13 mouse cellular contexts compared by ENCODE assay signal in genomic region chr2:28836181-28836940, GRCm38 (mm10). TPM values are rescaled to one million over a fixed set of nuclear protein-coding genes. Genes with fewer than 3 reads are reported as not detected.
A peak's percentile ranks its signal among the peaks of the same experiment; 100 is the strongest.
DNase-seq lines count a peak whose midpoint lies in the region; ATAC-seq and TF ChIP-seq lines count a peak whose summit lies in the region.
"Had no signal": no experiment of that assay in that cellular context is flagged by ENCODE, and none has a peak within 500 bp of the region (broad histone marks: within the 10 kb centered on the region; RNA-seq: fewer than 3 reads in every experiment).

No protein-coding gene starts in this region.

- no peak overlapping the region for H3K9ac ChIP-seq in heart, postnatal 0 days (replicated peaks; ENCODE audit: low read depth, low read length)
- H3K9ac ChIP-seq in MEL (ENCODE audit: control insufficient read depth, low read depth, low read length, poor library complexity, severe bottlenecking) = no peak overlapping the region
- H3K9ac ChIP-seq: hindbrain, embryonic 14.5 days; liver, embryonic 13.5 days had no signal

- H3K36me3 ChIP-seq in heart, postnatal 0 days (replicated peaks; ENCODE audit: control insufficient read depth, insufficient read depth, low read length) = peaks cover 32% of the 10 kb centered on the region
- peaks cover 17 to 26% of the 10 kb centered on the region in 2 experiments for H3K36me3 ChIP-seq in MEL (ENCODE audit: control insufficient read depth in 1 of 2, insufficient read depth in 2 of 2, low read length in 2 of 2)

- TF ChIP-seq RAD21 in MEL (IDR thresholded peaks at IDR 0.05; ENCODE audit: low read depth, low read length) = no peak

- no peaks in the 10 kb centered on the region for H3K9me3 ChIP-seq in heart, postnatal 0 days (replicated peaks; ENCODE audit: control insufficient read depth, low read length)
- no peaks in the 10 kb centered on the region for H3K9me3 ChIP-seq in MEL (replicated peaks; ENCODE audit: insufficient read depth, low read length)
- H3K9me3 ChIP-seq: liver, embryonic 13.5 days; midbrain, embryonic 10.5 days had no signal

- H3K4me2 ChIP-seq in heart, postnatal 0 days (ENCODE audit: low read depth, low read length) = no peak overlapping the region
- H3K4me2 ChIP-seq: hindbrain, embryonic 14.5 days had no signal

- peaks cover 75% of the 10 kb centered on the region for H3K79me2 ChIP-seq in MEL (ENCODE audit: control insufficient read depth, insufficient read depth, low read length, poor library complexity)

- no peaks in the 10 kb centered on the region for H3K27me3 ChIP-seq in heart, postnatal 0 days (ENCODE audit: control insufficient read depth, insufficient read depth, low read length)
- no peaks in the 10 kb centered on the region for H3K27me3 ChIP-seq in MEL (ENCODE audit: control insufficient read depth in 1 of 2, insufficient read depth in 2 of 2, low read length in 2 of 2)
- H3K27me3 ChIP-seq in cerebellum, adult 2 months (ENCODE audit: control insufficient read depth, insufficient read depth, low read length) = no peaks in the 10 kb centered on the region
- H3K27me3 ChIP-seq: liver, embryonic 13.5 days had no signal

- intact Hi-C loops in heart, postnatal 36 days (cut with DNase I) = no loop called here

- TF ChIP-seq EP300 in heart, postnatal 0 days (IDR thresholded peaks at IDR 0.05; ENCODE audit: low read depth) = no peak
- TF ChIP-seq EP300 in MEL (IDR thresholded peaks at IDR 0.05; ENCODE audit: low read depth in 1 of 2, low read length in 2 of 2) = no peak

- no peak for TF ChIP-seq POLR2A in MEL (IDR thresholded peaks at IDR 0.05; ENCODE audit: control insufficient read depth in 1 of 2, insufficient read depth in 1 of 2, low read depth in 1 of 2, low read length in 2 of 2, poor library complexity in 1 of 2)
- TF ChIP-seq POLR2A in cerebellum, adult 2 months (IDR thresholded peaks at IDR 0.05; ENCODE audit: borderline replicate concordance, insufficient read depth, low read length) = no peak

- no peak for TF ChIP-seq CTCF in heart, postnatal 0 days (IDR thresholded peaks at IDR 0.05; ENCODE audit: low read depth)
- no peak for TF ChIP-seq CTCF in MEL (IDR thresholded peaks at IDR 0.05 in 2 of 3, conservative IDR thresholded peaks at IDR 0.05 in 1 of 3; ENCODE audit: control insufficient read depth in 1 of 3, insufficient read depth in 1 of 3, low read depth in 2 of 3, low read length in 3 of 3, poor library complexity in 1 of 3, severe bottlenecking in 1 of 3)
- no peak for TF ChIP-seq CTCF in cerebellum, adult 2 months (IDR thresholded peaks at IDR 0.05; ENCODE audit: borderline replicate concordance, insufficient read depth, low read depth, low read length)

- H3K4me3 ChIP-seq in heart, postnatal 0 days (ENCODE audit: low read depth, low read length) = no peak overlapping the region
- no peak overlapping the region for H3K4me3 ChIP-seq in MEL (ENCODE audit: control insufficient read depth in 1 of 2, insufficient read depth in 1 of 2, low read depth in 2 of 2, low read length in 2 of 2)
- no peak overlapping the region for H3K4me3 ChIP-seq in cerebellum, adult 2 months (replicated peaks; ENCODE audit: insufficient read depth, low read depth, low read length)
- H3K4me3 ChIP-seq: liver, embryonic 13.5 days; midbrain, embryonic 10.5 days had no signal

- 40% methylated on average over 3 of the region's 3 CpGs for WGBS in heart, postnatal 0 days
- 10% methylated on average over 3 of the region's 3 CpGs for WGBS in cerebellum, adult 2 months

- peak overlapping the region; percentile 31; the same call in 1 of the 2 replicates for H3K27ac ChIP-seq in heart, postnatal 0 days (ENCODE audit: low read depth)
- H3K27ac ChIP-seq in MEL (ENCODE audit: control insufficient read depth, low read depth, low read length) = no peak overlapping the region
- no peak overlapping the region for H3K27ac ChIP-seq in cerebellum, adult 2 months (ENCODE audit: insufficient read depth, low read length)
- H3K27ac ChIP-seq: hindbrain, embryonic 14.5 days; midbrain, embryonic 10.5 days had no signal

- DNase-seq in heart, postnatal 0 days (ENCODE audit: low spot score) = peak; percentile 24
- DNase-seq in heart, postnatal 36 days = no peak
- peak; percentile 18 to 34 for DNase-seq in left cerebral cortex, adult 9 months (ENCODE audit: low spot score in 2 of 2)
- DNase-seq in left cerebral cortex, adult 11 months (ENCODE audit: low spot score) = no peak
- DNase-seq in MEL (ENCODE audit: low read depth, low spot score) = peak; percentile 34
- peak; percentile 38 to 41 for DNase-seq in cerebellum, adult 2 months
- DNase-seq in embryo, embryonic 10.5 days (ENCODE audit: low spot score) = no peak
- DNase-seq: adrenal gland, postnatal 14 days; liver, embryonic 13.5 days had no signal

- peaks cover 31% of the 10 kb centered on the region for H3K4me1 ChIP-seq in heart, postnatal 0 days (ENCODE audit: control insufficient read depth, insufficient read depth)
- H3K4me1 ChIP-seq in MEL (ENCODE audit: control insufficient read depth in 1 of 2, insufficient read depth in 2 of 2, low read length in 2 of 2) = peaks cover 1 to 10% of the 10 kb centered on the region in 2 experiments; a peak in 3 of 4 replicates
- H3K4me1 ChIP-seq in cerebellum, adult 2 months (ENCODE audit: control insufficient read depth, insufficient read depth, low read length) = peaks cover 13% of the 10 kb centered on the region; the same call in 1 of the 2 replicates

- ATAC-seq in heart, postnatal 0 days (ENCODE audit: insufficient read depth, low read depth) = no peak
- no peak for ATAC-seq in megakaryocyte progenitor cell, adult 5-6 weeks (replicated peaks; ENCODE audit: poor library complexity)
- ATAC-seq: CD4-positive, CD25-positive, alpha-beta regulatory T cell, adult 4 months had no signal

TF ChIP-seq in MEL, 35 proteins besides CTCF, POLR2A, EP300 and RAD21:
- no peak for TF ChIP-seq ZC3H11A (IDR thresholded peaks at IDR 0.05; ENCODE audit: low read depth, low read length)
- TF ChIP-seq MYB (IDR thresholded peaks at IDR 0.05; ENCODE audit: low read depth, low read length) = no peak
- no peak for TF ChIP-seq MAX (IDR thresholded peaks at IDR 0.05; ENCODE audit: low read length)
- TF ChIP-seq USF2 (IDR thresholded peaks at IDR 0.05; ENCODE audit: borderline replicate concordance in 1 of 2, insufficient read depth in 1 of 2, low read depth in 1 of 2, low read length in 2 of 2) = no peak
- no peak for TF ChIP-seq USF1 (IDR thresholded peaks at IDR 0.05; ENCODE audit: low read depth, low read length)
- TF ChIP-seq NELFE (IDR thresholded peaks at IDR 0.05; ENCODE audit: low read depth, low read length) = no peak
- no peak for TF ChIP-seq ZKSCAN1 (IDR thresholded peaks at IDR 0.05; ENCODE audit: low read depth, low read length)
- TF ChIP-seq SIN3A (IDR thresholded peaks at IDR 0.05; ENCODE audit: low read length) = no peak
- no peak for TF ChIP-seq ZNF384 (IDR thresholded peaks at IDR 0.05; ENCODE audit: low read depth, low read length)
- no peak for TF ChIP-seq GABPA (IDR thresholded peaks at IDR 0.05; ENCODE audit: low read depth, low read length)
- no peak for TF ChIP-seq MXI1 (IDR thresholded peaks at IDR 0.05; ENCODE audit: low read depth, low read length)
- no peak for TF ChIP-seq MAZ (IDR thresholded peaks at IDR 0.05; ENCODE audit: low read depth, low read length)
- no peak for TF ChIP-seq JUND (IDR thresholded peaks at IDR 0.05; ENCODE audit: low read depth, low read length)
- no peak for TF ChIP-seq HCFC1 (IDR thresholded peaks at IDR 0.05; ENCODE audit: low read depth, low read length)
- TF ChIP-seq ELF1 (IDR thresholded peaks at IDR 0.05; ENCODE audit: low read depth, low read length) = no peak

RNA-seq across cellular contexts. Expression of gene Gtf3c4, which starts 3.8 kb away (rescaled TPM):
- 26.4 and 72.5 TPM in 2 replicates for total RNA-seq in heart, postnatal 0 days (2014; rRNA removed; ENCODE audit: low replicate concordance)
- polyA plus RNA-seq in heart, postnatal 0 days (2015; fragmentation: Nextera tagmentation; extraction: Ambion mirVana) = 3.6 and 4.0 TPM in 2 replicates
- total RNA-seq in heart, postnatal 36 days (2021) = 10 to 100 TPM; 17.8 to 20.1 TPM
- total RNA-seq in MEL (2012; rRNA removed) = 34.7 and 37.4 TPM in 2 replicates
- 10 to 100 TPM in 1 of 2 experiments, not detected in 1; 28.3 TPM for polyA plus RNA-seq in MEL (2012; ENCODE audit: insufficient read depth in 1 of 2, insufficient read length in 2 of 2, low read depth in 1 of 2, low replicate concordance in 2 of 2, missing spikeins in 1 of 2)
- polyA plus RNA-seq in cerebellum, adult 2 months (2012; rRNA removed) = 15.5 and 15.7 TPM in 2 replicates
- total RNA-seq in megakaryocyte progenitor cell, adult 5-6 weeks (2015) = 13.7 and 14.9 TPM in 2 replicates
- 23.2 and 25.4 TPM in 2 replicates for total RNA-seq in megakaryocyte progenitor cell, adult 5-6 weeks (2017)

RNA-seq across cellular contexts. Expression of gene Ddx31, which starts 3.8 kb away (rescaled TPM):
- 2.1 and 9.3 TPM in 2 replicates for total RNA-seq in heart, postnatal 0 days (2014; rRNA removed; ENCODE audit: low replicate concordance)
- polyA plus RNA-seq in heart, postnatal 0 days (2015; fragmentation: Nextera tagmentation; extraction: Ambion mirVana) = 4.1 TPM in 2 replicates
- total RNA-seq in heart, postnatal 36 days (2021) = 1 to 10 TPM; 3.3 to 4.1 TPM
- 22.8 and 26.0 TPM in 2 replicates for total RNA-seq in MEL (2012; rRNA removed)
- polyA plus RNA-seq in MEL (2012; ENCODE audit: insufficient read depth in 1 of 2, insufficient read length in 2 of 2, low read depth in 1 of 2, low replicate concordance in 2 of 2, missing spikeins in 1 of 2) = 10 to 100 TPM in 1 of 2 experiments, not detected in 1; 20.9 TPM
- polyA plus RNA-seq in cerebellum, adult 2 months (2012; rRNA removed) = 5.8 and 6.4 TPM in 2 replicates
- 9.7 and 10.6 TPM in 2 replicates for total RNA-seq in megakaryocyte progenitor cell, adult 5-6 weeks (2015)
- total RNA-seq in megakaryocyte progenitor cell, adult 5-6 weeks (2017) = 15.2 and 17.0 TPM in 2 replicates

Comparison
In these comparisons a context has a peak if more than half of its experiments do, and no peak if none do; other contexts are left out.
1. DNase-seq: peak in heart, postnatal 0 days (single experiment), left cerebral cortex, adult 9 months (2 of 2), MEL (single experiment) and cerebellum, adult 2 months (2 of 2); none in heart, postnatal 36 days (0 of 2), left cerebral cortex, adult 11 months (single experiment) and embryo, embryonic 10.5 days (single experiment).